8 mouse cellular contexts compared by ENCODE assay signal in the genomic region with DNA sequence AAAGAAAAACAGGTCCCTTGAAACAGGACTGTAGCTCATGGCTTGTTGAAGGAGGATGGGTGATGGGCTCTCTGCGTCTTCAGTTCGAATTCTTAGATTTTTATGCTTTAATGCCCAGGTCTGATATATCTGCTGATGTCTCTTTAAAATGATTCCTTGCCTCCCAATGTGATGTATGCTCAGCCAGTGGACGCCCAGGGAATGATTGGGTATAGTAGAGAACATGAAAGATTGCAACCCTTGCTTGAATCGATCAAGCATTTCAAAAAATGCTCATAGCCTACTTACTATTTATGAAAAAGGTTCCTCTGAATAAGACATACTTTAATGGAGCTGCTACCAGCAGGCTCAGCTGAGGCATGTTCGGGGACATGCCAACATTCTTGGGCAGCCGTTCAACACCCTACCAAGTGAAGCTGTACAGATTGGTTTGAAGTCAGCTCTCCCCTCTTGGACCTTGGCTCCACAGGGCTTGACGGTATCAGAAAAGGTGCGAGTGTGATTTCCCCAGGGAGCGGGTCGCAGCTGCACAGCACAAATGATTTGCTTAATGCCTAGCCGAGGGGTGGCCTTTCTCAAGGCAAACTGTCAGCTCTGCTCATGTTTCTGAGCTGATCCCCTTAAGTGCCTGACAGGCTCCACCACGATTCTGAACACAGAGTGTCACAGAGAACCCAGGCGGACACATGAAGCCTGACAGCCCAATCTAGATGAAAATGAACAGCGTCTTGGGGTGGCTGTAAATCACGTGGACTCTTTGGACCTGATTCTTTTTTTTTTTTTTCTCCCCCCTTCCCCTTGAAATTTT.
A peak's percentile ranks its signal among the peaks of the same experiment; 100 is the strongest.
DNase-seq lines count a peak whose midpoint lies in the region; ATAC-seq and TF ChIP-seq lines count a peak whose summit lies in the region.

No protein-coding gene starts in this region.

- peak overlapping the region; percentile 41 to 71 (median 64) for H3K4me3 ChIP-seq in CH12.LX (replicated peaks in 1 of 3; ENCODE audit: low read depth in 2 of 3, low read length in 2 of 3, poor library complexity in 1 of 3)
- H3K4me3 ChIP-seq in hindbrain, embryonic 15.5 days: peak overlapping the region; percentile 80
- H3K4me3 ChIP-seq in neural tube, embryonic 12.5 days: peak overlapping the region; percentile 55

- in situ Hi-C loops in CH12.LX (cut with MboI; ENCODE audit: low pct_ligation_motif_present, low pct_unique_long_range_greater_than_20kb, low sequenced_read_pairs): loop anchor here (10.0 kb wide), 1 partner anchor 109 kb away; no protein-coding TSS in a partner anchor

- H3K27me3 ChIP-seq in CH12.LX (replicated peaks): no peaks in the 10 kb centered on the region
- H3K27me3 ChIP-seq in hindbrain, embryonic 15.5 days: no peaks in the 10 kb centered on the region
- H3K27me3 ChIP-seq in neural tube, embryonic 12.5 days (replicated peaks): no peaks in the 10 kb centered on the region

- H3K36me3 ChIP-seq in CH12.LX (replicated peaks in 1 of 2; ENCODE audit: control insufficient read depth in 1 of 2, insufficient read depth in 1 of 2, low read length in 1 of 2): peaks cover 0 to 7% of the 10 kb centered on the region in 2 experiments
- H3K36me3 ChIP-seq in hindbrain, embryonic 15.5 days: no peaks in the 10 kb centered on the region
- H3K36me3 ChIP-seq in neural tube, embryonic 12.5 days: no peaks in the 10 kb centered on the region

- no peaks in the 10 kb centered on the region for H3K79me2 ChIP-seq in CH12.LX (replicated peaks; ENCODE audit: control insufficient read depth, extremely low read depth, insufficient read depth, poor library complexity, severe bottlenecking)

- H3K27ac ChIP-seq in CH12.LX (ENCODE audit: insufficient read depth, low read depth): peak overlapping the region; percentile 3; the same call in 1 of the 2 replicates
- H3K27ac ChIP-seq in hindbrain, embryonic 15.5 days (replicated peaks): peak overlapping the region; percentile 97
- H3K27ac ChIP-seq in neural tube, embryonic 12.5 days: peak overlapping the region; percentile 42

- peaks cover 6 to 48% of the 10 kb centered on the region in 2 experiments for H3K4me1 ChIP-seq in CH12.LX (ENCODE audit: control insufficient read depth in 1 of 2, insufficient read depth in 2 of 2)
- peaks cover 36% of the 10 kb centered on the region for H3K4me1 ChIP-seq in hindbrain, embryonic 15.5 days (replicated peaks)
- peaks cover 12% of the 10 kb centered on the region for H3K4me1 ChIP-seq in neural tube, embryonic 12.5 days

- peak; percentile 39; the same call in 1 of the 2 replicates for TF ChIP-seq POLR2A in CH12.LX (IDR thresholded peaks at IDR 0.05; ENCODE audit: low read depth, low read length)

- H3K9me3 ChIP-seq in CH12.LX (replicated peaks; ENCODE audit: low read length): no peaks in the 10 kb centered on the region
- H3K9me3 ChIP-seq in hindbrain, embryonic 15.5 days: no peaks in the 10 kb centered on the region
- no peaks in the 10 kb centered on the region for H3K9me3 ChIP-seq in neural tube, embryonic 12.5 days

- dilution Hi-C loops in CH12.LX (cut with MboI; ENCODE audit: extremely low pct_ligation_motif_present, extremely low pct_unique_long_range_greater_than_20kb, low sequenced_read_pairs): no loop called here

- WGBS in hindbrain, embryonic 15.5 days: 21% methylated on average over 15 of the region's 15 CpGs
- WGBS in neural tube, embryonic 12.5 days: 48% methylated on average over 15 of the region's 15 CpGs

- no peak for TF ChIP-seq CTCF in CH12.LX (conservative IDR thresholded peaks at IDR 0.05 in 1 of 2, IDR thresholded peaks at IDR 0.05 in 1 of 2; ENCODE audit: low read depth in 2 of 2, low read length in 2 of 2)

- peak; percentile 94 for DNase-seq in CH12.LX (ENCODE audit: extremely low read depth)
- DNase-seq in cerebellum, adult 8-10 months: peak; percentile 28
- DNase-seq in frontal cortex, postnatal 36 days (ENCODE audit: low spot score in 2 of 2): peak; percentile 42 to 54
- peak; percentile 26 to 39 for DNase-seq in left cerebral cortex, postnatal 10 days (ENCODE audit: extremely low spot score in 1 of 2, low spot score in 2 of 2)
- no peak for DNase-seq in thymus, postnatal 36 days
- DNase-seq in testis, postnatal 14 days (ENCODE audit: low spot score): no peak

- ATAC-seq in hindbrain, embryonic 15.5 days (ENCODE audit: low FRiP score, low read depth): peak; percentile 52
- peak; percentile 55 for ATAC-seq in neural tube, embryonic 12.5 days (ENCODE audit: low FRiP score, low read depth)

- TF ChIP-seq RAD21 in CH12.LX (IDR thresholded peaks at IDR 0.05; ENCODE audit: low read depth, low read length): no peak; the same call in 1 of the 2 replicates

- H3K9ac ChIP-seq in CH12.LX (ENCODE audit: insufficient read depth, low read depth): peak overlapping the region; percentile 29
- peak overlapping the region; percentile 87 for H3K9ac ChIP-seq in hindbrain, embryonic 15.5 days
- H3K9ac ChIP-seq in neural tube, embryonic 12.5 days: peak overlapping the region; percentile 71

- intact Hi-C loops in left cerebral cortex, postnatal 10 days (cut with DNase I): loop anchor here (5.0 to 10.0 kb wide), 2 partner anchors 37 to 119 kb away; no protein-coding TSS in a partner anchor

- peak overlapping the region; percentile 95 for H3K4me2 ChIP-seq in CH12.LX (ENCODE audit: insufficient read depth, low read depth, poor library complexity, severe bottlenecking)
- H3K4me2 ChIP-seq in hindbrain, embryonic 15.5 days: peak overlapping the region; percentile 56
- peak overlapping the region; percentile 56 for H3K4me2 ChIP-seq in neural tube, embryonic 12.5 days (replicated peaks)

- peak; percentile 71 for TF ChIP-seq EP300 in CH12.LX (IDR thresholded peaks at IDR 0.05; ENCODE audit: low read length)

TF ChIP-seq in CH12.LX, 34 proteins besides CTCF, POLR2A, EP300 and RAD21:
- peak; percentile 34; the same call in 1 of the 2 replicates for TF ChIP-seq IRF4 (IDR thresholded peaks at IDR 0.05; ENCODE audit: low read depth, low read length)
- no peak for TF ChIP-seq ZKSCAN1 (IDR thresholded peaks at IDR 0.05; ENCODE audit: borderline replicate concordance, low read depth, low read length)
- TF ChIP-seq BHLHE40 (IDR thresholded peaks at IDR 0.05; ENCODE audit: low read depth, low read length): peak; percentile 87
- TF ChIP-seq UBTF (IDR thresholded peaks at IDR 0.05; ENCODE audit: low read depth, low read length): 0 out of 2 replicates have a peak, but pooled peaks have one; percentile 49
- no peak for TF ChIP-seq USF1 (IDR thresholded peaks at IDR 0.05; ENCODE audit: low read depth, low read length)
- no peak for TF ChIP-seq ZC3H11A (IDR thresholded peaks at IDR 0.05; ENCODE audit: low read depth, low read length)
- peak; percentile 32; the same call in 1 of the 2 replicates for TF ChIP-seq NELFE (IDR thresholded peaks at IDR 0.05; ENCODE audit: low read depth, low read length)
- peak; percentile 83 for TF ChIP-seq TCF12 (IDR thresholded peaks at IDR 0.05; ENCODE audit: low read depth, low read length)
- peak; percentile 83 for TF ChIP-seq ETS1 (conservative IDR thresholded peaks at IDR 0.05; ENCODE audit: low read depth, low read length)
- peak; percentile 58; the same call in 1 of the 2 replicates for TF ChIP-seq MAX (IDR thresholded peaks at IDR 0.05; ENCODE audit: low read length)
- no peak for TF ChIP-seq CHD2 (IDR thresholded peaks at IDR 0.05; ENCODE audit: low read length)
- TF ChIP-seq MYC (IDR thresholded peaks at IDR 0.05; ENCODE audit: low read depth, low read length): peak; percentile 71; the same call in 1 of the 2 replicates
- 0 out of 2 replicates have a peak, but pooled peaks have one; percentile 47 for TF ChIP-seq KAT2A (IDR thresholded peaks at IDR 0.05; ENCODE audit: insufficient replicate concordance, low read length)
- TF ChIP-seq SIN3A (IDR thresholded peaks at IDR 0.05; ENCODE audit: low read length): peak; percentile 72
- no peak for TF ChIP-seq CHD1 (IDR thresholded peaks at IDR 0.05; ENCODE audit: low read depth, low read length)
- TF ChIP-seq PAX5 (IDR thresholded peaks at IDR 0.05; ENCODE audit: low read length): no peak
- TF ChIP-seq GABPA (IDR thresholded peaks at IDR 0.05; ENCODE audit: insufficient replicate concordance, low read depth, low read length): no peak
- peak; percentile 76 for TF ChIP-seq ZNF384 (IDR thresholded peaks at IDR 0.05; ENCODE audit: low read depth, low read length)
- peak; percentile 82 for TF ChIP-seq MXI1 (IDR thresholded peaks at IDR 0.05; ENCODE audit: low read depth, low read length)
- TF ChIP-seq MEF2A (IDR thresholded peaks at IDR 0.05; ENCODE audit: borderline replicate concordance, low read depth, low read length): peak; percentile 59; the same call in 1 of the 2 replicates
- peak; percentile 32; the same call in 1 of the 2 replicates for TF ChIP-seq MAZ (IDR thresholded peaks at IDR 0.05; ENCODE audit: low read depth, low read length)
TF ChIP-seq in CH12.LX: peak in this region for 14.

Comparison
In these comparisons a context has a peak if more than half of its experiments do, and no peak if none do; other contexts are left out.
1. DNase-seq: peak in CH12.LX (single experiment), cerebellum, adult 8-10 months (single experiment), frontal cortex, postnatal 36 days (2 of 2) and left cerebral cortex, postnatal 10 days (2 of 2); none in thymus, postnatal 36 days (0 of 2) and testis, postnatal 14 days (single experiment).
2. H3K27ac ChIP-seq: peak in every context shown above with its lines; median percentile 97 in hindbrain, embryonic 15.5 days; 42 in neural tube, embryonic 12.5 days; 3 in CH12.LX.
3. H3K9ac ChIP-seq: peak in every context shown above with its lines; median percentile 87 in hindbrain, embryonic 15.5 days; 71 in neural tube, embryonic 12.5 days; 29 in CH12.LX.
4. Peak in every context shown above with its lines, with median percentiles within 50 percentile points of each other: H3K4me2 ChIP-seq and H3K4me3 ChIP-seq.